Mouse (Mus musculus): ENCODE data around the gene Zfp365. TPM values are rescaled to one million over a fixed set of nuclear protein-coding genes. Genes with fewer than 3 reads are reported as not detected.

The Zfp365 gene
- polyA plus RNA-seq, 1 experiment from 2014 or later: 2.7 TPM

Other genes starting within 250 kb of the Zfp365 start
- gene Rtkn2, start 66.9 kb upstream of the Zfp365 start, polyA plus RNA-seq (2016; fragmentation: Nextera tagmentation; extraction: Ambion mirVana): 20.9 and 22.4 TPM in 2 replicates

All from forebrain, embryonic 10.5 days (tissue).